8 mouse cellular contexts compared by ENCODE assay signal in genomic region chr17:12757990-12758389, GRCm38 (mm10). TPM values are rescaled to one million over a fixed set of nuclear protein-coding genes. Genes with fewer than 3 reads are reported as not detected.
DNase-seq lines count a peak whose midpoint lies in the region; ATAC-seq lines count a peak whose summit lies in the region.

No protein-coding gene starts in this region.

- peak; percentile 49 to 59 for DNase-seq in frontal cortex, postnatal 36 days (ENCODE audit: low spot score in 2 of 2)
- DNase-seq in frontal cortex, postnatal 10 days (ENCODE audit: low spot score in 2 of 2): no peak
- peak; percentile 61 for DNase-seq in urinary bladder, postnatal 14 days (ENCODE audit: low spot score)
- no peak for DNase-seq in urinary bladder, postnatal 10 days (ENCODE audit: low spot score)
- peak; percentile 59 for DNase-seq in lung, postnatal 14 days

- no peak overlapping the region for H3K9ac ChIP-seq in midbrain, embryonic 16.5 days (ENCODE audit: low read depth, low read length)

- H3K4me3 ChIP-seq in midbrain, embryonic 16.5 days (ENCODE audit: low read depth, low read length): no peak overlapping the region

- no peaks in the 10 kb centered on the region for H3K4me1 ChIP-seq in midbrain, embryonic 16.5 days (ENCODE audit: control insufficient read depth, insufficient read depth, low read length)

- ATAC-seq in granulocyte monocyte progenitor cell, adult 5-6 weeks (replicated peaks; ENCODE audit: poor library complexity, severe bottlenecking): peak; percentile 64
- ATAC-seq in midbrain, embryonic 16.5 days: no peak
- ATAC-seq in inflammation-experienced regulatory T-cells, adult 6 months: no peak

- no peak overlapping the region for H3K27ac ChIP-seq in midbrain, embryonic 16.5 days (ENCODE audit: low read length)

- no peak overlapping the region for H3K4me2 ChIP-seq in midbrain, embryonic 16.5 days (ENCODE audit: low read length)

- 69% methylated on average over 5 of the region's 5 CpGs for WGBS in midbrain, embryonic 16.5 days

- H3K9me3 ChIP-seq in midbrain, embryonic 16.5 days (replicated peaks; ENCODE audit: control insufficient read depth, low read length, poor library complexity, severe bottlenecking): no peaks in the 10 kb centered on the region

- H3K36me3 ChIP-seq in midbrain, embryonic 16.5 days (ENCODE audit: control insufficient read depth, insufficient read depth, low read length): no peaks in the 10 kb centered on the region

- no peaks in the 10 kb centered on the region for H3K27me3 ChIP-seq in midbrain, embryonic 16.5 days (ENCODE audit: control insufficient read depth, insufficient read depth, low read depth, low read length)

RNA-seq across cellular contexts. Expression of gene Igf2r, which starts 11.5 kb away (rescaled TPM):
- 0.04 and 0.73 TPM in 2 replicates for total RNA-seq in granulocyte monocyte progenitor cell, adult 5-6 weeks (2014; fragmentation: Nextera tagmentation)
- 0.78 and 1.5 TPM in 2 replicates for total RNA-seq in granulocyte monocyte progenitor cell, adult 5-6 weeks (2017)
- polyA plus RNA-seq in midbrain, embryonic 16.5 days (2015; fragmentation: Nextera tagmentation; extraction: Ambion mirVana): 9.6 and 10.9 TPM in 2 replicates
- 10 to 100 TPM; 14.8 to 40.1 (median 36.0) TPM for polyA plus RNA-seq in inflammation-experienced regulatory T-cells, adult 6 months (2017; shearing (Covaris generic))

Comparison
In these comparisons a context has a peak if more than half of its experiments do, and no peak if none do; other contexts are left out.
1. DNase-seq: peak in frontal cortex, postnatal 36 days (2 of 2), urinary bladder, postnatal 14 days (single experiment) and lung, postnatal 14 days (single experiment); none in frontal cortex, postnatal 10 days (0 of 2) and urinary bladder, postnatal 10 days (single experiment).